Mouse (Mus musculus) MEL (cell line): ENCODE results near the gene Manea.

ENCODE experiments used
- CHD1 ChIP-seq: IDR thresholded peaks from 2 replicates; pipeline ENCODE4 v1.6.1; 2012; ENCODE audit warnings: low read depth, mild to moderate bottlenecking, inconsistent platforms, low read length, improper control_type of control experiment
- CTCF ChIP-seq, 3 experiments: IDR thresholded peaks in 2 of 3; conservative IDR thresholded peaks in 1 of 3; 2 replicates each; pipeline ENCODE4 v1.5.1; 2011 to 2012; ENCODE audit warnings: low read length in 3 of 3, low read depth in 2 of 3, mild to moderate bottlenecking in 2 of 3, improper control_type of control experiment in 1 of 3, inconsistent platforms in 1 of 3, mixed read lengths in 1 of 3, moderate library complexity in 1 of 3; ENCODE audit not compliant: control insufficient read depth in 1 of 3, insufficient read depth in 1 of 3, poor library complexity in 1 of 3, severe bottlenecking in 1 of 3
- GATA1 ChIP-seq: IDR thresholded peaks from 2 replicates; pipeline ENCODE4 v1.6.1; 2011; ENCODE audit warnings: low read depth, low read length, improper control_type of control experiment
- KAT2A ChIP-seq: conservative IDR thresholded peaks from 2 replicates; pipeline ENCODE4 v1.6.1; 2012; ENCODE audit warnings: low read depth, low read length, improper control_type of control experiment, inconsistent platforms
- NELFE ChIP-seq: IDR thresholded peaks from 2 replicates; pipeline ENCODE4 v1.6.1; 2011; ENCODE audit warnings: low read depth, low read length, improper control_type of control experiment
- NRF1 ChIP-seq: IDR thresholded peaks from 2 replicates; pipeline ENCODE4 v1.6.1; 2014; ENCODE audit warnings: low read depth, mild to moderate bottlenecking, inconsistent platforms, low read length, improper control_type of control experiment, moderate library complexity; ENCODE audit not compliant: poor library complexity, insufficient read depth, severe bottlenecking
- POLR2A ChIP-seq, 2 experiments: IDR thresholded peaks; 2 replicates each; pipeline ENCODE4 v1.6.1; 2011 to 2012; ENCODE audit warnings: low read length in 2 of 2, mild to moderate bottlenecking in 2 of 2, control low read depth in 1 of 2, improper control_type of control experiment in 1 of 2, low read depth in 1 of 2, moderate library complexity in 1 of 2; ENCODE audit not compliant: control insufficient read depth in 1 of 2, insufficient read depth in 1 of 2, poor library complexity in 1 of 2
- SMC3 ChIP-seq: IDR thresholded peaks from 2 replicates; pipeline ENCODE4 v1.6.1; 2011; ENCODE audit warnings: low read depth, low read length, improper control_type of control experiment
- TAL1 ChIP-seq: IDR thresholded peaks from 2 replicates; pipeline ENCODE4 v1.6.1; 2012; ENCODE audit warnings: mild to moderate bottlenecking, inconsistent platforms, low read length, moderate library complexity, mixed read lengths
- TCF12 ChIP-seq: IDR thresholded peaks from 2 replicates; pipeline ENCODE4 v1.6.1; 2014; ENCODE audit warnings: low read depth, mild to moderate bottlenecking, inconsistent platforms, low read length, improper control_type of control experiment, moderate library complexity
- ZC3H11A ChIP-seq: IDR thresholded peaks from 2 replicates; pipeline ENCODE4 v1.6.1; 2012; ENCODE audit warnings: low read depth, mild to moderate bottlenecking, inconsistent platforms, low read length, improper control_type of control experiment
- ZKSCAN1 ChIP-seq: IDR thresholded peaks from 2 replicates; pipeline ENCODE4 v1.6.1; 2012; ENCODE audit warnings: low read depth, mild to moderate bottlenecking, inconsistent platforms, low read length, improper control_type of control experiment, moderate library complexity
- ZNF384 ChIP-seq: IDR thresholded peaks from 2 replicates; pipeline ENCODE4 v1.6.1; 2012; ENCODE audit warnings: low read depth, mild to moderate bottlenecking, inconsistent platforms, low read length, improper control_type of control experiment

DNA sequence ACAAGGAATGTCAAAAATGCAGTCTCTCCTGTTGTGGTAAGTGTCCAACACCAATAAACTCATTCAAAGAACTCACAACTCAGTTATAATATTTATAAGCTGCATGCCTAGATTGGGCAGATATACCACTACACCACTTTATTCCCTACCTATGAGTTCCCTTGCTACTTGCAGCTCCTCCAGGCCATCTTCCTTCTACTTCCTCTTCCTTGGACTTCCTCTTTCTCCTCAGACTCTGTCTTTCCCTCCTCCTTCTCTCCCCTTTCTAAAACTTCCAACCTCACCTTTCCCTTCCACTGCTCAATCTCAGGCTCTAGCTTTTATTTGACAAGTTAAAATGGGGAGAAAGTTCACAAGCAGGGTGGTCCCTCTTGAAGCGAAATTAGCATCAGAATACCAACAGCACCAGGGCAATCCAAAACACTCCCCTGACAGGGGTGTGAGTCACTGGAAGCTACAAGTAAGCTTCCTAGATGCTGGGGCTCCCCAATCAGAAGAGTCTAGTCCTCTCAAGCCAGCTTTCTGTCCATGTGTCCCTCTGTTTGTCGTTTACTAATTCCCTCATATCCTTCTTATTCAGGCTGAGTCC, 7.0 kb upstream of the Manea start:
- TF ChIP-seq POLR2A (IDR thresholded peaks at IDR 0.05; ENCODE audit: control insufficient read depth in 1 of 2, insufficient read depth in 1 of 2, low read depth in 1 of 2, low read length in 2 of 2, poor library complexity in 1 of 2) (no peak), TAL1 (no peak), ZC3H11A (no peak), KAT2A (no peak), GATA1 (no peak), TCF12 (no peak), CTCF (IDR thresholded peaks at IDR 0.05 in 2 of 3, conservative IDR thresholded peaks at IDR 0.05 in 1 of 3; ENCODE audit: control insufficient read depth in 1 of 3, insufficient read depth in 1 of 3, low read depth in 2 of 3, low read length in 3 of 3, poor library complexity in 1 of 3, severe bottlenecking in 1 of 3) (no peak), CHD1 (no peak), ZNF384 (no peak), NRF1 (no peak), NELFE (no peak), SMC3 (no peak), ZKSCAN1 (no peak)
